Mouse (Mus musculus) olfactory bulb, adult 2 months (tissue): ENCODE results near the gene Tfec. TPM values are rescaled to one million over a fixed set of nuclear protein-coding genes. Genes with fewer than 3 reads are reported as not detected.

Source experiments
- H3K27ac ChIP-seq: fragments of 200-500 bp; 2 replicates; pipeline ENCODE4 v1.5.1; 2012; ENCODE audit warnings: low read depth, low read length; ENCODE audit not compliant: insufficient read depth
- H3K4me1 ChIP-seq: fragments of 200-500 bp; 2 replicates; pipeline ENCODE4 v1.6.1; 2012; ENCODE audit warnings: low read length; ENCODE audit not compliant: control insufficient read depth, insufficient read depth
- H3K4me3 ChIP-seq: fragments of 200-500 bp; 2 replicates; pipeline ENCODE4 v1.5.1; 2012; ENCODE audit warnings: mild to moderate bottlenecking, low read depth, low read length, moderate library complexity; ENCODE audit not compliant: insufficient read depth
- CTCF ChIP-seq: fragments of 200-500 bp; IDR thresholded peaks from 2 replicates; pipeline ENCODE4 v1.5.1; 2012; ENCODE audit warnings: low read depth, mild to moderate bottlenecking, low read length, moderate library complexity; ENCODE audit not compliant: insufficient read depth
- POLR2A ChIP-seq: fragments of 200-500 bp; IDR thresholded peaks from 2 replicates; pipeline ENCODE4 v1.6.1; 2012; ENCODE audit warnings: mild to moderate bottlenecking, low read depth, low read length, moderate library complexity; ENCODE audit not compliant: insufficient read depth
- WGBS: fragments of 180-500 bp; shearing (Covaris S2); methylation state at CpG from one replicate; pipeline ENCODE4 v1.1.7; 2018; 5-methylcytosine and 5-hydroxymethylcytosine counted together
- polyA plus RNA-seq: library from polyadenylated mRNA; stranded (reverse); fragments of >200 nt; gene quantifications from 2 replicates; pipeline ENCODE4 v1.2.4, GENCODE M21; 2012; ENCODE audit warnings: low replicate concordance; ENCODE audit not compliant: missing spikeins, insufficient read depth, insufficient read length

Tfec gene
- polyA plus RNA-seq, 1 experiment: not detected

DNA sequence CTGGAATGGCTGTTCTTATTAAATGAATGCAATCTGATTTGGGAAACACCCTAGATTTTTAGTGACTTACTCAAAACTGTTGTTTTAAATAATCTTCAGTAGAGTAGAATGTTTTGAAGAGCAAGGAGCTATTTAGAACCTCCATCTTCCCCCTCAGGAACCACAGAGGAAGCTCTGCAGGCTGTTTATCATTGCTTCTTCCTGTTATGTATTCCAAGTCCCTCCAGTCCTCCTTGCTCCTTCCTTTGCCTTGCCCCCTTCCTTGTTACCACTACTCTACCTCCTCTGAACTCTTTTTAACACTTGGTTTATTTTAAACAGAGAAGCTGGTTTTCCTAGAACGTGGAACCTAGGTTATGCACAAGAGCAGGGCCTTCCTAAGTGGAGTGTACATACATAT lies 76.3 kb downstream of the Tfec start:
- Histone ChIP-seq H3K4me3 (no peak overlapping the region), H3K4me1 (no peaks in the 10 kb centered on the region), H3K27ac (no peak overlapping the region)
- 65% methylated on average over 1 of the region's 1 CpGs for WGBS
- TF ChIP-seq CTCF: no peak
- TF ChIP-seq POLR2A: no peak

DNA sequence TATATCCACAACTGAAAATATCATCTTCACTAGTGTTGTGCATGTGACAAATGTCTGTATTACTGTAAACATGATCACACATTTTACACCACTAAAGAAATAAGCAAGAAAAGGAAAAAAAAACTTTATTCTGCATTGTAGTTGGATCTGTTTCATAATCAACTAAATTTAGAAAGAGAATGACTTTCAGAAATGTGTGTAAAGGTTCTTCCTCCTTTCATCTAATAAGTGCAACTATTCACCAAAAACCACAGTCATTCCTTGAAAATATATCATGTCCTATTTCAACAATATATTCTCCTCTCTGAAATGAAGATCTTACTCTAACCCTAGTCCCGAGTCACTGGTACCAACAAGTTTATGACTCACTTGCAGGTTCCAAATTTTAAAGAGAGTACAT lies 91.9 kb downstream of the Tfec start:
- Histone ChIP-seq H3K4me3 (no peak overlapping the region), H3K4me1 (no peaks in the 10 kb centered on the region), H3K27ac (no peak overlapping the region)
- TF ChIP-seq POLR2A (no peak), CTCF (no peak)
- WGBS: 83% methylated on average over 1 of the region's 1 CpGs

DNA sequence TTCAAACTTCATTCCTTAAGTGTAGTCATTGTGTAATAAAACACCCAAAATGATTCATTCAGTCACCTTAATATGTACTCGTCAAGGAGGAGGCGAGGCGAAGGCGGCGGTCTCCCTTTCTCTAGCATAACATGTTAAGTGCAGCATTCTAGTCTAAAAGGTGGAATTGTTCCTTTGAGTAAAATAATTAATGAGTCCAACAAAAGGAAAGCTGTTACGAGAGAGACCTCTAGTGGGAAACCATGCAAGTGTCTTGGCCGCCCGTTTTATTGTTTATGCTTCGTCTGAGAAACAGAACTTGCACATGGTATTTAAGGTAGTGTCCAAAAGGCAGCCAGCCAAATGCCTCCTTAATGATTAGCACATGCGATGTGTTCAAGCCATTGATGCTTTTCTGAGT lies 100.6 kb downstream of the Tfec start:
- Histone ChIP-seq H3K4me3 (no peak overlapping the region), H3K27ac (no peak overlapping the region), H3K4me1 (no peaks in the 10 kb centered on the region)
- no peak for TF ChIP-seq POLR2A
- TF ChIP-seq CTCF: no peak
- WGBS: 4% methylated on average over 10 of the region's 10 CpGs

DNA sequence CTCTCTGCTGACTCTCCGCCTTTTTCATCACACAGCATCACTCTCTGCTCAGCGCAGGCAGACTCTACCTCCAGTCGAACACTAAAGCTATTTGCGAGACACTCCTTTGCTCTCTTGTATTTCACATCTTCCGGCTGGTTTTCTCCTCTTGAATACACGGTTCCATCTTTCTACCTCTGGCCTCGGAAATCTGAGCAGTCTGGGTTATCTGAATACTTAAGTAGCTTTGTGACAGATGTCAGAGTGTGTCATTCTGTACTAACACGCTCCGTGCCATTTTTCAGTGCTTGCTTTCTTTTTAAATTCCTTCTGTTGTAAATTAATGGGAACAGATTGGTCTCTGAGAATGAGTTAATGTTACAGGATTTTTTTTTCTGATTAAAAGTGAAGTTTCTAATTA lies 101.3 kb downstream of the Tfec start:
- WGBS: 62% methylated on average over 9 of the region's 9 CpGs
- TF ChIP-seq CTCF: no peak
- Histone ChIP-seq H3K27ac (no peak overlapping the region), H3K4me3 (no peak overlapping the region), H3K4me1 (no peaks in the 10 kb centered on the region)

DNA sequence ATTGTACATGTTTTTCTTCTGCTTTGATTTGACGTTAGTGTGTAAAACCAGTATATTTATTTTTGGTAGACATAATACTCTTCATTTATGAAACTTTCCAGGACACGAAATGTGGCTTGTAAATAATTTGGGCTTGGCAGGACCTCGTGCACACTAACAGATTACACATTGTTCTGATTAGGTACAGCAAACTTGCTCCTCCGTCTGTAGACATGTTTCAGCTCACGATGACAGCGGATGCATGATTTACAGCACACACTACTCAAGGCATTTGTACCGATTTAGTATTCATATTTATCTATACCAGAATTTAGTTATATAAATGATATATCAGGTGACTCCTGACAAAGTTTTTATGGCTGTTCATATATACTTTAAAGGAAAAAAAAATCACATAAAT lies 104.2 kb downstream of the Tfec start:
- Histone ChIP-seq H3K27ac (no peak overlapping the region), H3K4me3 (no peak overlapping the region), H3K4me1 (no peaks in the 10 kb centered on the region)
- TF ChIP-seq CTCF (no peak), POLR2A (no peak)
- 86% methylated on average over 7 of the region's 7 CpGs for WGBS

DNA sequence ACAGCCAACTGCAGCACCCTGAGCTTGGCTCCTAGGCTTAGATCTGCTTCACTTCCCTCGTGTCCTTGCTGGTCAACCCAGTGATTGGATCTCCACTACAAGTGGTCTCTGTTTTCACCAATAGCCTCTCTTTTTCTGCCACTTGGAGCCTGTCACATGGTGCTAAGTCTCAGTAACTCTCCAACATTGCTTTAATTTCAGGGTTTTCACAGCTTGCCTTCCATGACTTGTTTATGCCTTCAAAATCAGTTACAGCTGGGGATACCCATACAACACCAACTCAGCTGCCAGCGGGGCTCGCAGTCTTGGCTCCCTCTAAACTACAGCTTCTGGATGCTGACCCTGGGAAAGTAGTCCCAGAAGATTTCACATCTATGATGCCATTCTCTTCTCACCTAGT lies 113.1 kb downstream of the Tfec start:
- Histone ChIP-seq H3K4me1 (no peaks in the 10 kb centered on the region), H3K27ac (no peak overlapping the region), H3K4me3 (no peak overlapping the region)
- WGBS: 84% methylated on average over 3 of the region's 3 CpGs
- no peak for TF ChIP-seq POLR2A
- TF ChIP-seq CTCF: no peak

Other genes starting within 250 kb of the Tfec start
- not detected in 2 replicates for gene Tes, start 166.7 kb upstream of the Tfec start, polyA plus RNA-seq